Mouse (Mus musculus): ENCODE data around the gene Bmp7.

Gene Bmp7

GRCm38 (mm10) chr2:172854136-172854535 lies 86.0 kb downstream of the Bmp7 start:
- DNase-seq (ENCODE audit: inconsistent ontology term) = peak; percentile 76

- DNase-seq (ENCODE audit: inconsistent ontology term) = no peak
Observed at GRCm38 (mm10) chr2:172851773-172852172, 88.3 kb downstream of the Bmp7 start.

GRCm38 (mm10) chr2:172848193-172848592 lies 91.9 kb downstream of the Bmp7 start:
- DNase-seq (ENCODE audit: inconsistent ontology term) = no peak

- DNase-seq (ENCODE audit: inconsistent ontology term) = no peak
Observed at GRCm38 (mm10) chr2:172846311-172846575, 93.9 kb downstream of the Bmp7 start.

- no peak for DNase-seq (ENCODE audit: inconsistent ontology term)
Observed at GRCm38 (mm10) chr2:172845536-172846310, 94.4 kb downstream of the Bmp7 start.

- no peak for DNase-seq (ENCODE audit: inconsistent ontology term)
Observed at GRCm38 (mm10) chr2:172843903-172844302, 96.2 kb downstream of the Bmp7 start.

GRCm38 (mm10) chr2:172842306-172842705 lies 97.8 kb downstream of the Bmp7 start:
- DNase-seq (ENCODE audit: inconsistent ontology term) = no peak

- DNase-seq (ENCODE audit: inconsistent ontology term) = no peak
Observed at GRCm38 (mm10) chr2:172840905-172841750, 99.0 kb downstream of the Bmp7 start.

- no peak for DNase-seq (ENCODE audit: inconsistent ontology term)
Observed at GRCm38 (mm10) chr2:172839317-172839980, 100.7 kb downstream of the Bmp7 start.

GRCm38 (mm10) chr2:172836516-172836915 lies 103.6 kb downstream of the Bmp7 start:
- DNase-seq (ENCODE audit: inconsistent ontology term) = peak; percentile 7

GRCm38 (mm10) chr2:172833196-172833595 lies 106.9 kb downstream of the Bmp7 start:
- DNase-seq (ENCODE audit: inconsistent ontology term) = peak; percentile 60

- DNase-seq (ENCODE audit: inconsistent ontology term) = peak; percentile 70
Observed at GRCm38 (mm10) chr2:172831762-172832161, 108.4 kb downstream of the Bmp7 start.

- peak; percentile 71 for DNase-seq (ENCODE audit: inconsistent ontology term)
Observed at GRCm38 (mm10) chr2:172831133-172831532, 109.0 kb downstream of the Bmp7 start.

GRCm38 (mm10) chr2:172828229-172828628 lies 111.9 kb downstream of the Bmp7 start:
- DNase-seq (ENCODE audit: inconsistent ontology term) = no peak

GRCm38 (mm10) chr2:172827564-172827963 lies 112.6 kb downstream of the Bmp7 start:
- DNase-seq (ENCODE audit: inconsistent ontology term) = peak; percentile 19

GRCm38 (mm10) chr2:172825785-172826145 lies 114.4 kb downstream of the Bmp7 start:
- DNase-seq (ENCODE audit: inconsistent ontology term) = no peak

- DNase-seq (ENCODE audit: inconsistent ontology term) = peak; percentile 52
Observed at GRCm38 (mm10) chr2:172824906-172825784, 115.0 kb downstream of the Bmp7 start.

- no peak for DNase-seq (ENCODE audit: inconsistent ontology term)
Observed at GRCm38 (mm10) chr2:172818631-172819230, 121.4 kb downstream of the Bmp7 start.

Data from Muller cell, postnatal 12 days (primary cell).